In the genomic region with DNA sequence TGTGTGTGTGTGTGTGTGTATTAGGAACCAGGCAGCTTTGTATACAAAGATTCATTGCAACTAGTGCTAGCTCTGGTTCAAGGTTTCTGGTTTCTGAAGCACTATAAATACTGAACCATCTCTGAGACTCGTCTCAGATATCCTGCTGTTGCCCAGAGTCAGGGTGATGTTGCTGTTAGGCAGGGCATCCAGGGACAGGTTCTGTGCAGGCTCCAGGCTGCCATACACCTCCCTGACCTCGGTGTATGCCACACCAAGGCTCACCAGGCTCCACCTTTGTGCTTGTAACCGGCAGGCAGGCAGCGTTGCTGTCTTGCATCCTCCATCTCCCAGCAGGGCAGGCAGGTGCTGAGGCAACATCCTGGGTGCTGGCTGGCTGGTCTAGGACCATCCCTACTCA, we compare ENCODE assay signal across 27 mouse cellular contexts. TPM values are rescaled to one million over a fixed set of nuclear protein-coding genes. Genes with fewer than 3 reads are reported as not detected.
DNase-seq lines count a peak whose midpoint lies in the region; ATAC-seq lines count a peak whose summit lies in the region.
"Had no signal": no experiment of that assay in that cellular context is flagged by ENCODE, and none has a peak within 500 bp of the region (broad histone marks: within the 10 kb centered on the region; RNA-seq: fewer than 3 reads in every experiment).

No protein-coding gene starts in this region.

- no peaks in the 10 kb centered on the region for H3K9me3 ChIP-seq in midbrain, embryonic 11.5 days (ENCODE audit: control insufficient read depth, low read length)
- H3K9me3 ChIP-seq in midbrain, embryonic 14.5 days (ENCODE audit: control insufficient read depth, low read length): no peaks in the 10 kb centered on the region
- H3K9me3 ChIP-seq: embryonic facial prominence, embryonic 10.5 days; embryonic facial prominence, embryonic 12.5 days; forebrain, embryonic 13.5 days; forebrain, embryonic 15.5 days; G1E had no signal

- H3K9ac ChIP-seq in midbrain, embryonic 11.5 days (ENCODE audit: low read length): no peak overlapping the region
- no peak overlapping the region for H3K9ac ChIP-seq in midbrain, embryonic 14.5 days (replicated peaks; ENCODE audit: low read length)
- H3K9ac ChIP-seq: embryonic facial prominence, embryonic 12.5 days; forebrain, embryonic 13.5 days; forebrain, embryonic 15.5 days had no signal

- no peaks in the 10 kb centered on the region for H3K36me3 ChIP-seq in midbrain, embryonic 11.5 days (ENCODE audit: control insufficient read depth, insufficient read depth, low read length)
- no peaks in the 10 kb centered on the region for H3K36me3 ChIP-seq in midbrain, embryonic 14.5 days (ENCODE audit: control insufficient read depth, insufficient read depth, low read length)
- H3K36me3 ChIP-seq: embryonic facial prominence, embryonic 10.5 days; embryonic facial prominence, embryonic 12.5 days; forebrain, embryonic 15.5 days; G1E had no signal

- peaks cover 2% of the 10 kb centered on the region; the same call in 1 of the 2 replicates for H3K4me1 ChIP-seq in midbrain, embryonic 11.5 days (ENCODE audit: control insufficient read depth, insufficient read depth, low read length)
- H3K4me1 ChIP-seq in midbrain, embryonic 14.5 days (ENCODE audit: control insufficient read depth, insufficient read depth, low read length): no peaks in the 10 kb centered on the region
- H3K4me1 ChIP-seq: embryonic facial prominence, embryonic 12.5 days; forebrain, embryonic 13.5 days; forebrain, embryonic 15.5 days had no signal

- no peak for ATAC-seq in midbrain, embryonic 11.5 days (ENCODE audit: low FRiP score)
- no peak for ATAC-seq in midbrain, embryonic 14.5 days (ENCODE audit: low FRiP score, low TSS enrichment)
- ATAC-seq: activated CD4-positive, CD25-positive, alpha-beta regulatory T cell, adult 4 months; CD4-positive, CD25-positive, alpha-beta regulatory T cell, adult 4 months; forebrain, embryonic 13.5 days; forebrain, embryonic 15.5 days; Patski had no signal

- H3K4me3 ChIP-seq in midbrain, embryonic 11.5 days (ENCODE audit: low read depth, low read length): no peak overlapping the region
- H3K4me3 ChIP-seq in midbrain, embryonic 14.5 days (replicated peaks; ENCODE audit: low read depth, low read length): no peak overlapping the region
- H3K4me3 ChIP-seq: embryonic facial prominence, embryonic 10.5 days; embryonic facial prominence, embryonic 12.5 days; forebrain, embryonic 13.5 days; forebrain, embryonic 15.5 days had no signal

- WGBS in midbrain, embryonic 11.5 days: 78% methylated on average over 4 of the region's 4 CpGs
- WGBS in midbrain, embryonic 14.5 days: 83% methylated on average over 4 of the region's 4 CpGs

- peak; percentile 38 for DNase-seq in gastrocnemius, adult 18-20 months (ENCODE audit: low spot score)
- no peak for DNase-seq in gastrocnemius, postnatal 4 days (ENCODE audit: low spot score in 2 of 2)
- DNase-seq in gastrocnemius, postnatal 25 days: peak; percentile 33
- DNase-seq in gastrocnemius, postnatal 10 days: no peak
- DNase-seq in midbrain, embryonic 11.5 days (ENCODE audit: low spot score, missing footprints): peak; percentile 56
- DNase-seq in midbrain, embryonic 14.5 days: no peak
- DNase-seq: adrenal gland, adult 8-10 months; adrenal gland, postnatal 14 days; adrenal gland, postnatal 36 days; B cell, adult 2 months; cerebellum, adult 11-12 months; cerebellum, adult 2 months; cerebellum, adult 9-10 months; cerebellum, postnatal 10 days; cerebellum, postnatal 25 days had no signal

- H3K27me3 ChIP-seq in midbrain, embryonic 11.5 days (ENCODE audit: control insufficient read depth, insufficient read depth, low read length): no peaks in the 10 kb centered on the region
- H3K27me3 ChIP-seq in midbrain, embryonic 14.5 days (ENCODE audit: control insufficient read depth, insufficient read depth, low read length): no peaks in the 10 kb centered on the region
- H3K27me3 ChIP-seq: CH12.LX; embryonic facial prominence, embryonic 12.5 days; Patski had no signal

- H3K4me2 ChIP-seq in midbrain, embryonic 11.5 days: no peak overlapping the region
- no peak overlapping the region for H3K4me2 ChIP-seq in midbrain, embryonic 14.5 days (ENCODE audit: low read length)
- H3K4me2 ChIP-seq: embryonic facial prominence, embryonic 12.5 days; forebrain, embryonic 13.5 days; forebrain, embryonic 15.5 days had no signal

- no peak overlapping the region for H3K27ac ChIP-seq in midbrain, embryonic 11.5 days (ENCODE audit: low read depth, low read length)
- no peak overlapping the region for H3K27ac ChIP-seq in midbrain, embryonic 14.5 days (replicated peaks; ENCODE audit: low read depth, low read length)
- H3K27ac ChIP-seq: embryonic facial prominence, embryonic 10.5 days; embryonic facial prominence, embryonic 12.5 days; forebrain, embryonic 13.5 days; forebrain, embryonic 15.5 days had no signal

RNA-seq across cellular contexts. Expression of a gene that starts 5.8 kb away (rescaled TPM):
- total RNA-seq in gastrocnemius, adult 18-20 months (2021): under 1 TPM in 1 of 2 experiments, not detected in 1; 0.32 TPM
- total RNA-seq in gastrocnemius, postnatal 4 days (2021): not detected
- under 1 TPM in 1 of 2 experiments, not detected in 1; 0.48 TPM for total RNA-seq in gastrocnemius, postnatal 25 days (2021)
- total RNA-seq in gastrocnemius, postnatal 10 days (2021): under 1 TPM in 1 of 2 experiments, not detected in 1; 0.61 TPM
- not detected in 2 replicates for polyA plus RNA-seq in midbrain, embryonic 11.5 days (2014; fragmentation: Nextera tagmentation; extraction: Ambion mirVana)
- 0.38 TPM in 1 of 2 replicates, not detected in the other for polyA plus RNA-seq in midbrain, embryonic 14.5 days (2014; fragmentation: Nextera tagmentation; extraction: Ambion mirVana)
- total RNA-seq: adrenal gland, adult 18-20 months; adrenal gland, adult 8-10 months; adrenal gland, postnatal 14 days; adrenal gland, postnatal 36 days; CH12.LX; G1E had no signal
- polyA plus RNA-seq: CD4-positive, CD25-positive, alpha-beta regulatory T cell, adult 4 months; cerebellum, adult 2 months; cortical plate, adult 2 months; embryonic facial prominence, embryonic 10.5 days; embryonic facial prominence, embryonic 12.5 days; forebrain, embryonic 11.5 days; forebrain, embryonic 13.5 days; forebrain, embryonic 15.5 days; G1E had no signal

Comparison
In these comparisons a context has a peak if more than half of its experiments do, and no peak if none do; other contexts are left out.
1. DNase-seq: peak in gastrocnemius, adult 18-20 months (single experiment), gastrocnemius, postnatal 25 days (single experiment) and midbrain, embryonic 11.5 days (single experiment); none in gastrocnemius, postnatal 4 days (0 of 2), gastrocnemius, postnatal 10 days (single experiment) and midbrain, embryonic 14.5 days (single experiment).